Mouse (Mus musculus) embryonic fibroblast, embryonic 13.5 days (primary cell): ENCODE data around the gene Adgrd1. TPM values are rescaled to one million over a fixed set of nuclear protein-coding genes. Genes with fewer than 3 reads are reported as not detected.
A peak's percentile ranks its signal among the peaks of the same experiment; 100 is the strongest.

Source experiments
- H3K27ac ChIP-seq: 2 replicates; pipeline ENCODE4 v1.5.1; 2012; ENCODE audit warnings: low read length, control low read depth, inconsistent platforms; ENCODE audit not compliant: insufficient read depth
- H3K4me1 ChIP-seq: 2 replicates; pipeline ENCODE4 v1.6.1; 2011; ENCODE audit warnings: low read length; ENCODE audit not compliant: control insufficient read depth, insufficient read depth
- H3K4me3 ChIP-seq: 2 replicates; pipeline ENCODE4 v1.5.1; 2011; ENCODE audit warnings: mild to moderate bottlenecking, control low read depth, low read length; ENCODE audit not compliant: insufficient read depth
- CTCF ChIP-seq: IDR thresholded peaks from 2 replicates; pipeline ENCODE4 v1.5.1; 2011; ENCODE audit warnings: mild to moderate bottlenecking, control low read depth, low read length, moderate library complexity, borderline replicate concordance; ENCODE audit not compliant: insufficient read depth
- POLR2A ChIP-seq: IDR thresholded peaks from 2 replicates; pipeline ENCODE4 v1.6.1; 2011; ENCODE audit warnings: low read depth, mild to moderate bottlenecking, control low read depth, low read length, moderate library complexity
- polyA plus RNA-seq: library from polyadenylated mRNA; stranded (reverse); fragments of >200 nt; gene quantifications from 2 replicates; pipeline ENCODE4 v1.2.4, GENCODE M21; 2011; ENCODE audit warnings: low read depth; ENCODE audit not compliant: missing spikeins, insufficient read length

Gene Adgrd1
- polyA plus RNA-seq, 1 experiment, result 2.5 TPM

DNA sequence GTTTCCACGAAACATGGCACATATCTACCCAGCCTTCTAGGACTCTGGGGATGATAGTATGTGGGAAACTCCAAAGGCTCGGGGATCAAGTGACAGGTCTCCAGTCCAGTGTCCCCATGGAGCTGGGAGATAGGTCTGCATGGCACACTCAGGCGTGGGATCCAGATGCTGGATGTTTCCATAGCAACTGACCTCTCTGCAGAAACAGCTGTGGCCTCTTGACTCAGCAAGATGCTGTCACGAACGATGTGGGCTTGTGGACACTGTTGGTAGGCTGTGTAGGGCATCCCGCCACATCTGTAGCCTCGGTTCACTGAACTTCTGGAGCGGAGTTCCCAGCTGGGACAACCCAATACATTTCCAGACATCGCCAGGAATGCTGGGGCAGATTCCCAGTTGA is 51.9 kb downstream of the Adgrd1 start:
- TF ChIP-seq CTCF, result no peak
- TF ChIP-seq POLR2A, result no peak
- Histone ChIP-seq H3K27ac (no peak overlapping the region), H3K4me3 (no peak overlapping the region), H3K4me1 (no peaks in the 10 kb centered on the region)

DNA sequence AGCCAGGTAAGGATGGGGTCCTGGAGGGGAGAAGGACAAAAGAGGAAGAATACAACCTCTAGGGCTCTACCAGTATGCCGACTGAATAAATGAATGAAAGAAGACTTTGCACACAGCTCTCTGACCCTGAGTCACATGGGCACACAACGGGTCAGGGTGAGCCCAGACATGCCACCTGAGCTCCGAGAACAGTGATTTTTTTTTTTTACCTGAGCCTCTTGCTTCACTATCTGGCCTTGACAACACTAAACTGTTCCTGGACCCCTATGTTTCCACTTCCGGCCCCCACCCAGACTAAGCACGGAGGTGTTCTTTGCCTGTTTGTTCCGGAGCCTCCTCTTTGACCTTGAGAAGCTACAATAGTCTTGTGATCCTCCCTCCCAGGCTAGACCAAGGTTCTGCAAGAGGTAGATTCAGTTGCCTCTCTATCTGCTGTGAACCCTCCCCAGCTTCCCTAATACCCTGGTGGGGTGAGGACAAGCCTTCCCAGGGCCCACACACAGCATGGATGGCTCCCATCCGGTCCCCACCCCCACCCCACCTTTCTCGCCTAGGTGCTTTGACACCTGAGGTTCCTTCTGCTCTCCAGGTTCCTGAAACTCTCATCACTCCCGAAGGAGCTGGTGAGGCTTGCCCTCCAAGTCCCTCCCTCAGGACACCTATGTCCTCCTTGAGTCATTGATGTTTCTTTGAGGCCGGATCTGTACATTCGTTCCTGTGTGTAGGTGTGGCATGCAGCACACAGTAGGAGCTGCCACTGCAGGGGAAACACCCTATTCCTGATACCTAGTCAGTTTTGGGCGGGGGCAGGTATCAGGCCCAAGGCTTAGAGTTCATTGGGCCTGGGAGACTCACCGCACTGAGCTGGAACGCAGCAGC is 58.7 kb downstream of the Adgrd1 start:
- Histone ChIP-seq H3K4me3 (no peak overlapping the region), H3K4me1 (no peaks in the 10 kb centered on the region), H3K27ac (no peak overlapping the region)
- TF ChIP-seq CTCF (no peak), POLR2A (no peak)

DNA sequence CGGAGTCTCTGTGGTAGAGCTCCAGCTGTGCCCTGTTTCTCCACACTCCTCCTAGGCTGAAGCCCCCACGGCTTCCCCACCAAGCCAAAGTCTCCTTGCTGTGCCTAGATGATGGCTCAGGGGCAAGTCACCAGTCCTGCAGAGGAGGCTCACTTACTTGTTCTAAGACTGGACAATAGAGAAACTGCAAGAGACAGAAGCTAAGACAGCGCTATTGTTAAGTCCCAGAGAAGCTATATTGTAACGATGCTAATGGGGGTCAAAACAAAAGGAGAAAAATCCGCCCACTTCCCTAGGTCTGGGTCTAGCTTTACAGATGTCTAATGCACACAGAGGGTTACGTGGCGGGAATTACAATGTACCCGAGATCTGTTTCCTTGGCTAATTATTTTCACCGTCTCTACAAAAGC is 59.4 kb downstream of the Adgrd1 start:
- TF ChIP-seq POLR2A (no peak), CTCF (no peak)
- H3K27ac ChIP-seq, result no peak overlapping the region

GRCm38 (mm10) chr5:129161372-129162051 is 65.0 kb downstream of the Adgrd1 start:
- Histone ChIP-seq H3K4me3 (no peak overlapping the region), H3K4me1 (peaks cover 6% of the 10 kb centered on the region), H3K27ac (no peak overlapping the region)
- no peak for TF ChIP-seq POLR2A
- TF ChIP-seq CTCF, result no peak

More for the DNA sequence above, 59.4 kb downstream of the Adgrd1 start:
- Histone ChIP-seq H3K4me3 (no peak overlapping the region), H3K4me1 (no peaks in the 10 kb centered on the region)

- Histone ChIP-seq H3K4me1 (peaks cover 6% of the 10 kb centered on the region), H3K4me3 (no peak overlapping the region), H3K27ac (peak overlapping the region; percentile 63; the same call in 1 of the 2 replicates)
- no peak for TF ChIP-seq POLR2A
- TF ChIP-seq CTCF, result no peak
Observed at GRCm38 (mm10) chr5:129163416-129163815, 66.9 kb downstream of the Adgrd1 start.

GRCm38 (mm10) chr5:129164091-129164490 is 67.5 kb downstream of the Adgrd1 start:
- Histone ChIP-seq H3K4me3 (no peak overlapping the region), H3K4me1 (peaks cover 6% of the 10 kb centered on the region), H3K27ac (peak overlapping the region; percentile 63)
- TF ChIP-seq CTCF (no peak), POLR2A (no peak)

DNA sequence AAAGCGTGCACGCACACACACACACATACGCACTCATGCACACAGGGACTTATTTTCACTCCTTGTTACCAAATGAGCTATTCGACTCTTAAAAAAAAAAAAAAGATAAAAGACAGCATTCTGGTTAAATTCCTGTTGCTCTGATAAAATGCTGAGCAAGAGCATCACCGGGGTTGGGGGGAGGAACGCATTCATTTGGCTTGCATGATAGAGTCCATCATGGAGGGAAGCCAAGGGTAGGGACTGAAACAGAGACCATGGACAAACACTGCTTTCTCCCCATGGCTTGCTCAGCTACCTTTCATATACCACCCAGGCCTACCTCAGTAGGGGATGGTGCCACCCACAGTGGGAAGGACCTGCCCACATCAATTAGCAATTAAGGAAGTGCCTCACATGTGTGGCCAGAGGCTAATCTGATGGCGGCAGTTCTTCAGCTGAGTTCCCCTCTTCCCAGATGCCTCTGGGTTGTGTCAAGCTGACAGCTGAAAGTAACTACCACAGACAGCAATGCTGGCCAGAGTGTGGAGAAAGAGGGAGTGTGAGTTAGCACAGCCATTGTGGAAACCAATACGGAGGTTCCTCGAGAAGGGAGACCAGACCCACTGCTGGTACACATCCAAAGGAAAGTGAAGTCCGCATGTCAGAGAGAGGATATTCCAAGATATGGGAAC is 68.5 kb downstream of the Adgrd1 start:
- peak overlapping the region; percentile 58 for H3K27ac ChIP-seq
- no peak overlapping the region for H3K4me3 ChIP-seq
- TF ChIP-seq CTCF, result no peak
- TF ChIP-seq POLR2A, result no peak
- H3K4me1 ChIP-seq, result peaks cover 6% of the 10 kb centered on the region

- Histone ChIP-seq H3K27ac (no peak overlapping the region), H3K4me1 (peaks cover 6% of the 10 kb centered on the region), H3K4me3 (no peak overlapping the region)
- TF ChIP-seq POLR2A (no peak), CTCF (no peak)
Observed at GRCm38 (mm10) chr5:129165595-129165994, 69.0 kb downstream of the Adgrd1 start.

GRCm38 (mm10) chr5:129169090-129169489 is 72.5 kb downstream of the Adgrd1 start:
- no peak overlapping the region for H3K27ac ChIP-seq
- H3K4me3 ChIP-seq, result no peak overlapping the region
- peaks cover 6% of the 10 kb centered on the region for H3K4me1 ChIP-seq
- TF ChIP-seq POLR2A (no peak), CTCF (no peak)
